19 mouse cellular contexts compared by ENCODE assay signal in the genomic region with DNA sequence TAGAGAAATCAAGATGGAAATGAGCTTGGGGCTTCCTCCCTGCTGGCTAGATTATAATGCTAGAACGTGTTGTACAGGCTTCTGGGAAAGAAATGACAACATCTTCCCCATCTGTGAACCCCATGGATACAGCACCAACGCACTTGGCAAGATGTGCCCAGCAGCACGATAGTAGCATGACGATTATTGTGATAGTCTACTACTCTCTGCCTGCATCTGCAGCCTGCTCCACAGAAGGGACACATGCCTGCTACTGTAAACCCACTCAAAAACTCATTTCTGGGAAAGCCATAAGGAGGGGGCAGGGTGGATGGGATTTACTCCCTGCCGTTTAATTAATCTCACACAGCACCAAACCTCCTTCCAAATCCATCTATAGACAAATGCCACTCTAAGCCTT. TPM values are rescaled to one million over a fixed set of nuclear protein-coding genes. Genes with fewer than 3 reads are reported as not detected.
DNase-seq lines count a peak whose midpoint lies in the region; ATAC-seq lines count a peak whose summit lies in the region.
"Had no signal": no experiment of that assay in that cellular context is flagged by ENCODE, and none has a peak within 500 bp of the region (broad histone marks: within the 10 kb centered on the region; RNA-seq: fewer than 3 reads in every experiment).

No protein-coding gene starts in this region.

- DNase-seq in frontal cortex, postnatal 10 days (ENCODE audit: low spot score in 2 of 2), result no peak
- peak; percentile 50 for DNase-seq in right cerebral cortex, adult 18-20 months
- DNase-seq in right cerebral cortex, postnatal 4 days, result no peak
- DNase-seq in layer of hippocampus, postnatal 10 days (ENCODE audit: low spot score in 2 of 2), result peak; percentile 33 to 57
- no peak for DNase-seq in heart, postnatal 4 days
- no peak for DNase-seq in lung, postnatal 10 days
- DNase-seq in lung, adult 18-20 months, result no peak
- DNase-seq: adrenal gland, postnatal 10 days; cerebellum, adult 9-10 months; gastrocnemius, postnatal 14 days; kidney, adult 2 months; kidney, postnatal 10 days; liver, postnatal 0 days; lung, postnatal 14 days; thymus, adult 2 months; thymus, postnatal 4 days had no signal

- ATAC-seq in frontal cortex, adult (ENCODE audit: low TSS enrichment), result peak; percentile 90
- ATAC-seq: forebrain, embryonic 14.5 days; inflammation-experienced regulatory T-cells, adult 6 months; liver, postnatal 0 days had no signal

RNA-seq across cellular contexts. Expression of a gene that starts 10.4 kb away (rescaled TPM):
- total RNA-seq in layer of hippocampus, postnatal 10 days (2021), result 10 to 100 TPM; 70.4 to 77.8 TPM
- 100 to 1,000 TPM in 1 of 2 experiments, 10 to 100 TPM in 1; 96.1 to 104 TPM for total RNA-seq in heart, postnatal 4 days (2021)

RNA-seq across cellular contexts. Expression of a gene that starts 53.9 kb away (rescaled TPM):
- 10 to 100 TPM; 48.9 to 56.3 TPM for total RNA-seq in layer of hippocampus, postnatal 10 days (2021)
- total RNA-seq in heart, postnatal 4 days (2021), result 10 to 100 TPM; 36.0 to 36.2 TPM

Comparison
In these comparisons a context has a peak if more than half of its experiments do, and no peak if none do; other contexts are left out.
1. DNase-seq: peak in right cerebral cortex, adult 18-20 months (single experiment) and layer of hippocampus, postnatal 10 days (2 of 2); none in frontal cortex, postnatal 10 days (0 of 2), right cerebral cortex, postnatal 4 days (single experiment), heart, postnatal 4 days (single experiment), lung, postnatal 10 days (single experiment) and lung, adult 18-20 months (0 of 2).